Mouse (Mus musculus) retina, embryonic 14.5 days (tissue): ENCODE data around the gene Eftud2.

Experiments
- DNase-seq: peaks from one replicate; pipeline ENCODE4 v3.0.0-alpha.2; 2015; ENCODE audit warnings: low spot score

The Eftud2 gene

GRCm38 (mm10) chr11:102880585-102881313, at the start of gene Eftud2, which contains the start of gene Ccdc103:
Eftud2 (minus strand) TSS chr11:102880985.
Ccdc103 (plus strand) TSS chr11:102881204.
- DNase-seq, result peak; percentile 96

DNA sequence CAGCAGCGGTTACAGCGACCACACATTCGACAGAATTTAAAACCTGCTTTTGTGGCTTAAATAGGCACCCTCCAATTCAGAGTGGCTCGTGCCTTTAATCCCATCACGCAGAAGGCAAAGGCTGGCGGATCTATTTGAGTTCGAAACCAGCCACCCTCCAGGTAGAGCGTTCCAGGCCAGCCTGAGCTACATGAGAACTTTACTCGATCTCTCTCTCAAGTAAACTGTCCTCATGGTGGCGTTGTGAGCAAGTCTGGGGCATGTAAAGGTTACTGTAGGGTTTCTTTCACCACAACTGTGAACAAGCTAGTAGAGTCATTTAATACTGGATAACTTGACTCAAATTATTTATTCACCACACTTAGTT, 44.5 kb upstream of the Eftud2 start:
- no peak for DNase-seq

- DNase-seq, result peak; percentile 99
These were observed 44.0 kb upstream of the Eftud2 start, which contains the start of gene Kif18b for GRCm38 (mm10) chr11:102924557-102925350. Kif18b (minus strand) TSS chr11:102925124.

- DNase-seq, result no peak
These were observed 40.7 kb upstream of the Eftud2 start for GRCm38 (mm10) chr11:102921491-102921890.

- DNase-seq, result no peak
These were observed 37.3 kb upstream of the Eftud2 start for GRCm38 (mm10) chr11:102918077-102918476.

- DNase-seq, result no peak
These were observed 34.6 kb upstream of the Eftud2 start for GRCm38 (mm10) chr11:102915380-102915779.

DNA sequence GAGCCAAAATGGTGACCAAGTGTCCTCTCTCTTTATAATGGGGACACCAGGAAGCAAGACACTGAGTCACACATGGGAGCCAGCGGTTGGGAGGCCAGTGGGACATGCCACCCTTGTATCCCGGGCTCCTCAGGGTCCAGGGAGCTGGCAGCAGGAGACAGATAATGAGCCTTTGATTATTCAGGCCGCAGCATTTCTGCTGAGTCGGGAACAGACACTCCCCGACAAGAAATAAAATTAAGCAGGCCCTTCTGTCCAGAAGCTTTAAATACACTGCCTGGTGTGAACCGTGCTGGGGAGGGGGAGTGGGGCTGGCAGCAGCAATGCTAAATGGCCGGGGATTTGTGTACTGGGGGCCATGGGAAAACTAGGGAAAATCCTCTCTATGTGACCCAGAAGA, 30.6 kb upstream of the Eftud2 start:
- no peak for DNase-seq

- no peak for DNase-seq
These were observed 22.9 kb upstream of the Eftud2 start for GRCm38 (mm10) chr11:102903654-102904053.

- no peak for DNase-seq
These were observed 21.3 kb upstream of the Eftud2 start for GRCm38 (mm10) chr11:102902107-102902506.

- no peak for DNase-seq
These were observed 20.4 kb upstream of the Eftud2 start for GRCm38 (mm10) chr11:102901199-102901598.

- peak; percentile 96 for DNase-seq
These were observed 20.0 kb upstream of the Eftud2 start, which contains the start of gene Gfap for GRCm38 (mm10) chr11:102900763-102901162. Gfap (minus strand) TSS chr11:102900912.

DNA sequence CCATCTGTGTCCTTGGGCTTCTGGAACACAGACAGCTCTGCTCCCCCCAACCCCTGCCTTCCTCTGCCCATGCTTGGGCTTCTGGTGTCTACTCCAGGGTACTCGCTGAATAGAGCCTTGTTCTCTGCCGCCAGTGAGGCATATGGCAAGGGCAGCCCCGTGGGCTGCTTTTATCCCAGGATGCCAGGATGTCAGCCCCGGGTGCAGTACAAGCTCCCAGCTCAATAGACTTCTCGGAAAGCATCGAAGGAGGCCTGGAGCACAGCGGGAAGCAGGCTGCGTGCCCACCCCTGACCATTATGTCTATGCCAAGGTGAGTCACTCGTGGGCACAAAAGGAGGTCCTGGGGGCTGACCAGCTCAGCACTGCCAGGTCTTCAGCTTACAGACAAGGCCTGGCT, 17.6 kb upstream of the Eftud2 start:
- DNase-seq, result peak; percentile 26

GRCm38 (mm10) chr11:102896641-102897040, 15.9 kb upstream of the Eftud2 start:
- DNase-seq, result no peak

GRCm38 (mm10) chr11:102895779-102896178, 15.0 kb upstream of the Eftud2 start:
- DNase-seq, result no peak

GRCm38 (mm10) chr11:102894716-102895115, 13.9 kb upstream of the Eftud2 start:
- no peak for DNase-seq

DNA sequence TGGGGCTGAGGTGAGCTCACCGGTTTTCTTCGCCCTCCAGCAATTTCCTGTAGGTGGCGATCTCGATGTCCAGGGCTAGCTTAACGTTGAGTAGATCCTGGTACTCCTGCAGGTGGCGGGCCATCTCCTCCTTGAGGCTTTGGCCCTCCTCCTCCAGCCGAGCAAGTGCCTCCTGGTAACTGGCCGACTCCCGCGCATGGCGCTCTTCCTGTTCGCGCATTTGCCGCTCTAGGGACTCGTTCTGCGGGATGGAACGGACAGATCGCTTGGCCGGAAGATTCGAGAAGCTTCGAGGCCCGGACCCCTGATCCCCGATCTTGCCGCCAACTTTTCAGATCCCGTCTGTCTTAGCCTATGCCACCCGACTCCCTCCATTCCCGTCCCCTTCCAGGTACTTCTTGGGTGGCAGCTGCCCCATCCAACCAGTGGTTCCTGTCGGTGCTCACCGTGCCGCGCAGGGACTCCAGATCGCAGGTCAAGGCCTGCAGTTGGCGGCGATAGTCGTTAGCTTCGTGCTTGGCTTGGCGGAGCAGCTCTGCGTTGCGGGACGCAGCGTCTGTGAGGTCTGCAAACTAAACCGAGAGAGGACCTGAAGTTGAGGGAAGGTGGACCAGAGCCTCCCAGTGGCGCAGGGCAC, 12.3 kb upstream of the Eftud2 start:
- peak; percentile 80 for DNase-seq

DNA sequence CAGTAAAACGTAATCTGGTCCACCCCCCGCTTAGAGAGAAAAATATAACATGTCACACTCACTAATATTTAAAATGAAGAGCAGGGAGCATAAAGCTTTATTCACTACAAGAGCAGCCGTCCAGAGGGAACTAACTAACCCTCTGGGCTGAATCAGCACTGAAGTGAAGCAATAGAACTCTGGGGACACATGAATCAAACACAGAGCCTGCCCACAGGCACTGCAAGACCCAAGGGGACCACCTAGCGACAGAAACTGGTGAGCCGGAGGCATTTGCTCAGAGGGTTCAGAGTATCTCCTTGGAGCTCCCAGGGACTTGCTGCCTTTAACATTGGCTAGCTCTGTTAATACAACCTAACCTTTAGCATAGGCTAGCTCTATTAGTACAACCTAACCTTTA, 9.3 kb upstream of the Eftud2 start:
- DNase-seq, result no peak

DNA sequence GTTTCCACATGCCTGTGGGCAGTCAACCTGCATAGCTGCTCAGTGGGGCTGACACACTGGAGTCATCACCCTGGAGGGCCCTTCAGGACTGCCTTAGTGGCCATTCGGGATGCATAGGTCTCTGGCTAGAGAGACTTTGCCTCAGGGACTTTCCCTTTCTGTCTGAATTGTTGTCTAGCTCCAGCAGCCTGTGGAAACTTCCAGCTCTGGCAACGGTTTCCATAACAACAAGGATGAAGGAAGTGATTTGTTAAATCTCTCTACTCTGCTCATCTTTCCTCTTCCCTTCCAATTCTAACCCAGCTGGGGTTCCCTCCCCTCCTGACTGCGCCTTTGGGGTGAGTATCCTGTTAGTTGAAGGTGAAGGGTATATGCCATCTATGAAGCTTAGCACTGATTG, 7.3 kb upstream of the Eftud2 start:
- no peak for DNase-seq

DNA sequence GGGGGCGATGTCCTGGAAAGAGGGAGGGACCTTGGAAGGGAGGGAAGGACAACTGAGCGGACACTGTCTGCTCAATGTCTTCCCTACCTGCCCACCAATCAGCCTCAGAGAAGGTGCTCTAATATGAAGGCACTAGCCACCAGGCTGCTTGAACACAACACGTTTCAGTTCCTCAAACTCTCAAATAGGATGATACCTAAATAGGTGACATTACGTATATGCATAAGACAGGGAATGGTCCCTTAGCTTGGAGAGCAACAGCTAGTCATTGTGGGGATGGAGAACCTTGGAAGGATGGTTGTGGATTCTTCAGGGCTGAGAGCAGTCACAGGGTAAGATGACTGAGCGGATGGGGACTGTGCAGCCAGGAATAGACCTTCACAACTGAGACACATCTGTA, 6.6 kb upstream of the Eftud2 start:
- no peak for DNase-seq

- no peak for DNase-seq
These were observed 3.9 kb upstream of the Eftud2 start, which contains the start of gene Fam187a for GRCm38 (mm10) chr11:102884616-102885219. Fam187a (plus strand) TSS chr11:102885169.

GRCm38 (mm10) chr11:102881314-102882198, 771 bp upstream of the Eftud2 start:
- no peak for DNase-seq
